Mouse (Mus musculus) liver, embryonic 11.5 days (tissue): Measurements from ENCODE around the gene Wnk4. TPM values are rescaled to one million over a fixed set of nuclear protein-coding genes. Genes with fewer than 3 reads are reported as not detected.

Source experiments
- ATAC-seq: fragments of 200-750 bp; cut with Nextera tagmentation; replicated peaks from 2 replicates; pipeline ENCODE4 v1.8.0; 2017; ENCODE audit warnings: moderate number of reproducible peaks, mild to moderate bottlenecking, moderate TSS enrichment, moderate library complexity; ENCODE audit not compliant: low FRiP score
- DNase-seq: peaks from one replicate; pipeline ENCODE4 v3.0.0-alpha.2; 2017; ENCODE audit warnings: low spot score
- H3K27ac ChIP-seq: fragments of 300-500 bp; sonication (generic); 2 replicates; pipeline ENCODE4 v1.5.1; 2014; ENCODE audit warnings: mild to moderate bottlenecking, low read depth, low read length, control low read depth
- H3K27me3 ChIP-seq: fragments of 300-500 bp; sonication (generic); replicated peaks from 2 replicates; pipeline ENCODE4 v1.6.1; 2014; ENCODE audit warnings: low read length, mixed read lengths; ENCODE audit not compliant: control insufficient read depth, insufficient read depth
- H3K36me3 ChIP-seq: fragments of 300-500 bp; sonication (generic); 2 replicates; pipeline ENCODE4 v1.6.1; 2014; ENCODE audit warnings: mild to moderate bottlenecking, low read length, moderate library complexity, mixed read lengths; ENCODE audit not compliant: control insufficient read depth, insufficient read depth
- H3K4me1 ChIP-seq: fragments of 300-500 bp; sonication (generic); replicated peaks from 2 replicates; pipeline ENCODE4 v1.6.1; 2014; ENCODE audit warnings: low read length, mixed read lengths; ENCODE audit not compliant: control insufficient read depth, insufficient read depth
- H3K4me2 ChIP-seq: fragments of 300-500 bp; sonication (generic); 2 replicates; pipeline ENCODE4 v1.6.1; 2014; ENCODE audit warnings: mild to moderate bottlenecking, control low read depth, moderate library complexity
- H3K4me3 ChIP-seq: fragments of 300-500 bp; sonication (generic); 2 replicates; pipeline ENCODE4 v1.5.1; 2014; ENCODE audit warnings: low read depth, low read length, control low read depth
- H3K9ac ChIP-seq: fragments of 300-500 bp; sonication (generic); 2 replicates; pipeline ENCODE4 v1.6.1; 2014; ENCODE audit warnings: low read depth, low read length, control low read depth
- H3K9me3 ChIP-seq: fragments of 300-500 bp; sonication (generic); 2 replicates; pipeline ENCODE4 v1.6.1; 2016; ENCODE audit warnings: low read length, inconsistent platforms, mixed read lengths; ENCODE audit not compliant: control insufficient read depth
- WGBS: fragments of 180-500 bp; shearing (Covaris S2); extraction: QIAGEN DNeasy Blood & Tissue Kit; methylation state at CpG from one replicate; pipeline ENCODE4 v1.1.7; 2014; 5-methylcytosine and 5-hydroxymethylcytosine counted together
- polyA plus RNA-seq: library from polyadenylated mRNA; unstranded; fragments of >200 nt; fragmentation: Nextera tagmentation; extraction: Ambion mirVana; gene quantifications from 2 replicates; pipeline ENCODE4 v1.2.1, GENCODE M21; 2014

Wnk4 gene
- polyA plus RNA-seq, 1 experiment from 2014 or later, result 19.7 TPM

- Histone ChIP-seq H3K4me3 (no peak overlapping the region), H3K27me3 (peaks cover 17% of the 10 kb centered on the region), H3K4me1 (peaks cover 16% of the 10 kb centered on the region), H3K4me2 (no peak overlapping the region), H3K9ac (no peak overlapping the region), H3K27ac (no peak overlapping the region), H3K9me3 (no peaks in the 10 kb centered on the region), H3K36me3 (no peaks in the 10 kb centered on the region)
- DNase-seq, result no peak
- no peak for ATAC-seq
Measured at GRCm38 (mm10) chr11:101235429-101235828, 24.9 kb upstream of the Wnk4 start.

- Histone ChIP-seq H3K27ac (no peak overlapping the region), H3K36me3 (no peaks in the 10 kb centered on the region), H3K9me3 (no peaks in the 10 kb centered on the region), H3K4me2 (no peak overlapping the region), H3K27me3 (peaks cover 7% of the 10 kb centered on the region; the same call in 1 of the 2 replicates), H3K9ac (no peak overlapping the region), H3K4me3 (no peak overlapping the region), H3K4me1 (peaks cover 7% of the 10 kb centered on the region)
- no peak for ATAC-seq
- DNase-seq, result no peak
- WGBS, result 92% methylated on average over 5 of the region's 5 CpGs
Measured at GRCm38 (mm10) chr11:101236782-101237181, 23.6 kb upstream of the Wnk4 start.

GRCm38 (mm10) chr11:101238071-101238647, 22.2 kb upstream of the Wnk4 start:
- H3K4me2 ChIP-seq, result no peak overlapping the region

GRCm38 (mm10) chr11:101245071-101245470, 15.3 kb upstream of the Wnk4 start:
- no peaks in the 10 kb centered on the region for H3K9me3 ChIP-seq
- H3K4me3 ChIP-seq, result 0 out of 2 replicates have a peak overlapping the region, but pooled peaks have one; percentile 12
- peaks cover 40% of the 10 kb centered on the region for H3K27me3 ChIP-seq
- no peak overlapping the region for H3K27ac ChIP-seq
- 41% methylated on average over 4 of the region's 4 CpGs for WGBS
- peaks cover 22% of the 10 kb centered on the region for H3K4me1 ChIP-seq
- no peaks in the 10 kb centered on the region for H3K36me3 ChIP-seq
- DNase-seq (no peak), ATAC-seq (no peak)
- peak overlapping the region; percentile 93 for H3K4me2 ChIP-seq
- no peak overlapping the region for H3K9ac ChIP-seq

More at GRCm38 (mm10) chr11:101238071-101238647, 22.2 kb upstream of the Wnk4 start:
- WGBS, result 58% methylated on average over 5 of the region's 5 CpGs
- H3K4me3 ChIP-seq, result no peak overlapping the region
- DNase-seq (no peak), ATAC-seq (no peak)
- H3K4me1 ChIP-seq, result no peaks in the 10 kb centered on the region
- H3K27ac ChIP-seq, result no peak overlapping the region
- no peaks in the 10 kb centered on the region for H3K36me3 ChIP-seq
- H3K9me3 ChIP-seq, result no peaks in the 10 kb centered on the region
- no peak overlapping the region for H3K9ac ChIP-seq
- H3K27me3 ChIP-seq, result peaks cover 5% of the 10 kb centered on the region

GRCm38 (mm10) chr11:101245855-101246701, 14.3 kb upstream of the Wnk4 start, which contains the start of gene Ramp2:
TSS of gene Ramp2 (plus strand) at chr11:101246028.
- ATAC-seq, result peak; percentile 42; the same call in 1 of the 2 replicates

GRCm38 (mm10) chr11:101246702-101247012, 13.7 kb upstream of the Wnk4 start:
- Histone ChIP-seq H3K9ac (peak overlapping the region; percentile 66), H3K27me3 (peaks cover 40% of the 10 kb centered on the region), H3K36me3 (no peaks in the 10 kb centered on the region), H3K4me2 (peak overlapping the region; percentile 93), H3K4me1 (peaks cover 22% of the 10 kb centered on the region), H3K9me3 (no peaks in the 10 kb centered on the region), H3K27ac (peak overlapping the region; percentile 48), H3K4me3 (peak overlapping the region; percentile 64)
- ATAC-seq, result no peak
- 8% methylated on average over 7 of the region's 7 CpGs for WGBS
- DNase-seq, result no peak

More at GRCm38 (mm10) chr11:101245855-101246701, 14.3 kb upstream of the Wnk4 start, which contains the start of gene Ramp2:
- no peaks in the 10 kb centered on the region for H3K9me3 ChIP-seq
- 2% methylated on average over 57 of the region's 63 CpGs for WGBS
- peak within 1 kb of the TSS; percentile 64 for H3K4me3 ChIP-seq
- H3K27ac ChIP-seq, result peak within 1 kb of the TSS; percentile 48
- peak within 1 kb of the TSS; percentile 66 for H3K9ac ChIP-seq
- DNase-seq, result peak; percentile 67
- H3K4me1 ChIP-seq, result peaks cover 22% of the 10 kb centered on the region
- H3K27me3 ChIP-seq, result peaks cover 40% of the 10 kb centered on the region
- H3K4me2 ChIP-seq, result peak within 1 kb of the TSS; percentile 93
- H3K36me3 ChIP-seq, result no peaks in the 10 kb centered on the region

GRCm38 (mm10) chr11:101247521-101248030, 12.8 kb upstream of the Wnk4 start:
- Histone ChIP-seq H3K27ac (no peak overlapping the region), H3K4me3 (peak overlapping the region; percentile 64), H3K4me1 (peaks cover 24% of the 10 kb centered on the region), H3K36me3 (no peaks in the 10 kb centered on the region), H3K9ac (no peak overlapping the region), H3K9me3 (no peaks in the 10 kb centered on the region), H3K27me3 (peaks cover 40% of the 10 kb centered on the region), H3K4me2 (peak overlapping the region; percentile 93)
- 81% methylated on average over 6 of the region's 6 CpGs for WGBS
- no peak for ATAC-seq
- no peak for DNase-seq

- 24% methylated on average over 14 of the region's 14 CpGs for WGBS
- no peak overlapping the region for H3K27ac ChIP-seq
- H3K4me3 ChIP-seq, result no peak overlapping the region
- peaks cover 40% of the 10 kb centered on the region for H3K27me3 ChIP-seq
- H3K36me3 ChIP-seq, result no peaks in the 10 kb centered on the region
- DNase-seq (no peak), ATAC-seq (no peak)
- no peak overlapping the region for H3K4me2 ChIP-seq
- no peaks in the 10 kb centered on the region for H3K9me3 ChIP-seq
- H3K4me1 ChIP-seq, result peaks cover 28% of the 10 kb centered on the region
- no peak overlapping the region for H3K9ac ChIP-seq
Measured at GRCm38 (mm10) chr11:101248258-101248994, 11.9 kb upstream of the Wnk4 start.
